Mouse (Mus musculus) liver, embryonic 13.5 days (tissue): ENCODE measurements around the gene Tnfrsf9. TPM values are rescaled to one million over a fixed set of nuclear protein-coding genes. Genes with fewer than 3 reads are reported as not detected.
"Not testable (repeated sequence)": the region's sequence is repeated elsewhere in the genome, so short reads cannot be mapped to it uniquely, and the experiment has no call there.

Experiments
- ATAC-seq: fragments of 200-750 bp; cut with Nextera tagmentation; 2 replicates; pipeline ENCODE4 v1.8.0; 2017; ENCODE audit warnings: low read depth, mild to moderate bottlenecking, moderate number of reproducible peaks, moderate library complexity
- DNase-seq: peaks from one replicate; pipeline ENCODE4 v3.0.0; 2022
- H3K27ac ChIP-seq: fragments of 300-500 bp; sonication (generic); 2 replicates; pipeline ENCODE4 v1.5.1; 2015; ENCODE audit warnings: moderate library complexity, mild to moderate bottlenecking, inconsistent platforms
- H3K27me3 ChIP-seq: fragments of 300-500 bp; sonication (generic); 2 replicates; pipeline ENCODE4 v1.6.1; 2015; ENCODE audit warnings: mild to moderate bottlenecking, inconsistent platforms
- H3K36me3 ChIP-seq: fragments of 300-500 bp; sonication (generic); 2 replicates; pipeline ENCODE4 v1.6.1; 2015; ENCODE audit warnings: mild to moderate bottlenecking, inconsistent platforms
- H3K4me1 ChIP-seq: fragments of 300-500 bp; sonication (generic); replicated peaks from 2 replicates; pipeline ENCODE4 v1.6.1; 2015; ENCODE audit warnings: inconsistent platforms
- H3K4me2 ChIP-seq: fragments of 300-500 bp; sonication (generic); 2 replicates; pipeline ENCODE4 v1.6.1; 2015; ENCODE audit warnings: inconsistent platforms, mild to moderate bottlenecking, moderate library complexity
- H3K4me3 ChIP-seq: fragments of 300-500 bp; sonication (generic); replicated peaks from 2 replicates; pipeline ENCODE4 v1.5.1; 2015; ENCODE audit warnings: mild to moderate bottlenecking, inconsistent platforms
- H3K9ac ChIP-seq: fragments of 300-500 bp; sonication (generic); 2 replicates; pipeline ENCODE4 v1.6.1; 2015; ENCODE audit warnings: mild to moderate bottlenecking, inconsistent platforms
- H3K9me3 ChIP-seq: fragments of 300-500 bp; sonication (generic); replicated peaks from 2 replicates; pipeline ENCODE4 v1.6.1; 2016; ENCODE audit warnings: inconsistent platforms
- WGBS: fragments of 180-500 bp; shearing (Covaris S2); methylation state at CpG from one replicate; pipeline ENCODE4 v1.1.7; 2015; ENCODE audit not compliant: insufficient replicate concordance; 5-methylcytosine and 5-hydroxymethylcytosine counted together
- polyA plus RNA-seq: library from polyadenylated mRNA; unstranded; fragments of >200 nt; fragmentation: Nextera tagmentation; extraction: Ambion mirVana; gene quantifications from 2 replicates; pipeline ENCODE4 v1.2.1, GENCODE M21; 2015

The Tnfrsf9 gene
- polyA plus RNA-seq, 1 experiment from 2014 or later = 0.17 TPM

GRCm38 (mm10) chr4:150874416-150874815 is 39.9 kb upstream of the Tnfrsf9 start:
- H3K27ac ChIP-seq, H3K4me3 ChIP-seq, H3K36me3 ChIP-seq, DNase-seq, ATAC-seq, H3K9ac ChIP-seq, H3K4me2 ChIP-seq, H3K27me3 ChIP-seq: not testable (repeated sequence)
- peaks cover 11% of the 10 kb centered on the region for H3K9me3 ChIP-seq
- H3K4me1 ChIP-seq = peaks cover 30% of the 10 kb centered on the region
- 26% methylated on average over 4 of the region's 4 CpGs for WGBS

GRCm38 (mm10) chr4:150875393-150875792 is 39.0 kb upstream of the Tnfrsf9 start:
- no peak overlapping the region for H3K4me2 ChIP-seq
- H3K4me3 ChIP-seq = no peak overlapping the region
- no peaks in the 10 kb centered on the region for H3K27me3 ChIP-seq
- no peak overlapping the region for H3K9ac ChIP-seq
- no peak overlapping the region for H3K27ac ChIP-seq
- peaks cover 20% of the 10 kb centered on the region for H3K9me3 ChIP-seq
- WGBS = 57% methylated on average over 10 of the region's 10 CpGs
- no peak for ATAC-seq
- DNase-seq = no peak
- no peaks in the 10 kb centered on the region for H3K36me3 ChIP-seq
- peaks cover 25% of the 10 kb centered on the region for H3K4me1 ChIP-seq

GRCm38 (mm10) chr4:150879631-150880030 is 34.7 kb upstream of the Tnfrsf9 start:
- H3K4me3 ChIP-seq = no peak overlapping the region
- ATAC-seq (no peak), DNase-seq (no peak)
- H3K36me3 ChIP-seq = no peaks in the 10 kb centered on the region
- H3K27me3 ChIP-seq = no peaks in the 10 kb centered on the region
- no peak overlapping the region for H3K27ac ChIP-seq
- H3K9me3 ChIP-seq = peaks cover 20% of the 10 kb centered on the region
- no peak overlapping the region for H3K9ac ChIP-seq
- H3K4me2 ChIP-seq = no peak overlapping the region
- H3K4me1 ChIP-seq = peaks cover 9% of the 10 kb centered on the region; the same call in 1 of the 2 replicates
- 86% methylated on average over 22 of the region's 22 CpGs for whole genome bisulfite sequencing

- no peak overlapping the region for H3K9ac ChIP-seq
- ATAC-seq (no peak), DNase-seq (no peak)
- WGBS = 64% methylated on average over 5 of the region's 5 CpGs
- no peak overlapping the region for H3K27ac ChIP-seq
- H3K9me3 ChIP-seq = peaks cover 20% of the 10 kb centered on the region
- no peaks in the 10 kb centered on the region for H3K27me3 ChIP-seq
- H3K4me3 ChIP-seq = no peak overlapping the region
- H3K36me3 ChIP-seq = no peaks in the 10 kb centered on the region
- no peak overlapping the region for H3K4me2 ChIP-seq
- H3K4me1 ChIP-seq = peaks cover 3% of the 10 kb centered on the region; the same call in 1 of the 2 replicates
These were observed 34.0 kb upstream of the Tnfrsf9 start for GRCm38 (mm10) chr4:150880364-150880763.

GRCm38 (mm10) chr4:150882632-150883031 is 31.7 kb upstream of the Tnfrsf9 start:
- DNase-seq = no peak
- no peaks in the 10 kb centered on the region for H3K4me1 ChIP-seq
- no peak overlapping the region for H3K27ac ChIP-seq
- no peak overlapping the region for H3K4me3 ChIP-seq
- peaks cover 20% of the 10 kb centered on the region for H3K9me3 ChIP-seq
- no peak overlapping the region for H3K4me2 ChIP-seq
- no peak for ATAC-seq
- H3K27me3 ChIP-seq = no peaks in the 10 kb centered on the region
- H3K36me3 ChIP-seq = no peaks in the 10 kb centered on the region
- 55% methylated on average over 5 of the region's 5 CpGs for WGBS
- no peak overlapping the region for H3K9ac ChIP-seq

- Histone ChIP-seq H3K4me1 (0 out of 2 replicates have a peak, but pooled peaks cover 8% of the 10 kb centered on the region), H3K27me3 (no peaks in the 10 kb centered on the region), H3K4me2 (no peak overlapping the region), H3K4me3 (no peak overlapping the region), H3K9me3 (no peaks in the 10 kb centered on the region), H3K9ac (no peak overlapping the region), H3K27ac (no peak overlapping the region), H3K36me3 (no peaks in the 10 kb centered on the region)
- DNase-seq (no peak), ATAC-seq (no peak)
- 72% methylated on average over 5 of the region's 5 CpGs for WGBS
These were observed 26.5 kb upstream of the Tnfrsf9 start for GRCm38 (mm10) chr4:150887903-150888302.

GRCm38 (mm10) chr4:150888492-150888891 is 25.9 kb upstream of the Tnfrsf9 start:
- no peak for DNase-seq
- H3K4me2 ChIP-seq = no peak overlapping the region
- no peaks in the 10 kb centered on the region for H3K27me3 ChIP-seq
- H3K4me1 ChIP-seq = 0 out of 2 replicates have a peak, but pooled peaks cover 8% of the 10 kb centered on the region
- H3K9me3 ChIP-seq = no peaks in the 10 kb centered on the region
- H3K4me3 ChIP-seq = no peak overlapping the region
- H3K9ac ChIP-seq = no peak overlapping the region
- no peak overlapping the region; the same call in 1 of the 2 replicates for H3K27ac ChIP-seq
- 61% methylated on average over 4 of the region's 4 CpGs for WGBS
- H3K36me3 ChIP-seq = no peaks in the 10 kb centered on the region
- no peak for ATAC-seq

- Histone ChIP-seq H3K27ac (peak overlapping the region; percentile 53), H3K4me1 (peaks cover 9% of the 10 kb centered on the region; the same call in 1 of the 2 replicates), H3K27me3 (no peaks in the 10 kb centered on the region), H3K4me3 (no peak overlapping the region), H3K4me2 (peak overlapping the region; percentile 10; the same call in 1 of the 2 replicates), H3K9me3 (no peaks in the 10 kb centered on the region), H3K9ac (no peak overlapping the region), H3K36me3 (no peaks in the 10 kb centered on the region)
- DNase-seq = no peak
- peak; percentile 29 for ATAC-seq
- WGBS = 47% methylated on average over 20 of the region's 20 CpGs
These were observed 24.9 kb upstream of the Tnfrsf9 start for GRCm38 (mm10) chr4:150889273-150889954.

- no peak for DNase-seq
- Histone ChIP-seq H3K4me2 (0 out of 2 replicates have a peak overlapping the region, but pooled peaks have one; percentile 10), H3K4me1 (peaks cover 15% of the 10 kb centered on the region), H3K9ac (no peak overlapping the region), H3K9me3 (no peaks in the 10 kb centered on the region), H3K27ac (peak overlapping the region; percentile 53), H3K4me3 (no peak overlapping the region), H3K27me3 (no peaks in the 10 kb centered on the region), H3K36me3 (no peaks in the 10 kb centered on the region)
- no peak for ATAC-seq
- 63% methylated on average over 13 of the region's 13 CpGs for WGBS
These were observed 24.4 kb upstream of the Tnfrsf9 start for GRCm38 (mm10) chr4:150889955-150890315.

- peaks cover 5% of the 10 kb centered on the region for H3K36me3 ChIP-seq
- H3K4me2 ChIP-seq = no peak overlapping the region
- WGBS = 25% methylated on average over 5 of the region's 5 CpGs
- no peaks in the 10 kb centered on the region for H3K9me3 ChIP-seq
- H3K9ac ChIP-seq = no peak overlapping the region
- H3K27me3 ChIP-seq = no peaks in the 10 kb centered on the region
- ATAC-seq = no peak
- no peak overlapping the region for H3K27ac ChIP-seq
- no peak for DNase-seq
- peaks cover 26% of the 10 kb centered on the region for H3K4me1 ChIP-seq
- H3K4me3 ChIP-seq = no peak overlapping the region
These were observed 23.1 kb upstream of the Tnfrsf9 start for GRCm38 (mm10) chr4:150891308-150891707.

GRCm38 (mm10) chr4:150894718-150895501 is 19.5 kb upstream of the Tnfrsf9 start:
- Histone ChIP-seq H3K36me3 (peaks cover 39% of the 10 kb centered on the region), H3K4me3 (no peak overlapping the region), H3K9ac (no peak overlapping the region), H3K4me2 (no peak overlapping the region), H3K27me3 (no peaks in the 10 kb centered on the region), H3K9me3 (no peaks in the 10 kb centered on the region), H3K4me1 (peaks cover 23% of the 10 kb centered on the region), H3K27ac (no peak overlapping the region)
- 0 out of 2 replicates have a peak, but pooled peaks have one; percentile 10 for ATAC-seq
- DNase-seq = no peak
- WGBS = 58% methylated on average over 8 of the region's 8 CpGs
